Mouse (Mus musculus) bone marrow, adult 2 months (tissue): Measurements from ENCODE around the gene Ikbke.

ENCODE experiments used
- CTCF ChIP-seq: fragments of 200-500 bp; IDR thresholded peaks from 2 replicates; pipeline ENCODE4 v1.5.1; 2011; ENCODE audit warnings: low read length, control low read depth; ENCODE audit not compliant: control insufficient read depth, insufficient read depth
- POLR2A ChIP-seq: fragments of 200-500 bp; IDR thresholded peaks from 2 replicates; pipeline ENCODE4 v1.6.1; 2011; ENCODE audit warnings: low read depth, mild to moderate bottlenecking, control low read depth, low read length, borderline replicate concordance; ENCODE audit not compliant: control insufficient read depth

DNA sequence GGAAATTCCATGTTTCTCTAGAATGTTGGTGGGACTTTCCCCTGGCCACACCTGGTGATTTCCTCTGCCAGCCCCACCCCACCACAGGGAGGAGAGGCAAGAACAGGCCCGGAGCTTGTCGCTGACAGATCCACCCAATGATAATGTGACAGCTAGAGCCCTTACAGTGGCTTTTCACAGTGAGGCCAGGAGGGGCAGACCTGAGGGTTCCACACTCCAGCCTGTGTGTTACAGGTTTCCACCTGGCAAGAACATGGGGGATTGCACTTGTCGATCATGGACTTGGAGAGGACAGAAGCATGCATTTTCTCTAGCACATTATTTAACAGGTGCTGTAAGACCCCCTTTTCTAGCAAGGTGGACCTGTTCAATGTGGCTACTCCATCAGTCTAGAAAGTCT is 874 bp upstream of the Ikbke start:
- TF ChIP-seq CTCF (0 out of 2 replicates have a peak, but pooled peaks have one; percentile 7), POLR2A (no peak)
